Mouse (Mus musculus) intestine, embryonic 16.5 days (tissue): Measurements from ENCODE around the gene Fzr1. TPM values are rescaled to one million over a fixed set of nuclear protein-coding genes. Genes with fewer than 3 reads are reported as not detected.

ENCODE experiments used
- ATAC-seq: fragments of 200-750 bp; cut with Nextera tagmentation; 2 replicates; pipeline ENCODE4 v1.8.0; 2017; ENCODE audit warnings: moderate TSS enrichment, moderate library complexity
- H3K27ac ChIP-seq: fragments of 300-500 bp; sonication (generic); 2 replicates; pipeline ENCODE4 v1.5.1; 2014; ENCODE audit warnings: mild to moderate bottlenecking, low read length
- H3K27me3 ChIP-seq: fragments of 300-500 bp; sonication (generic); replicated peaks from 2 replicates; pipeline ENCODE4 v1.6.1; 2014; ENCODE audit warnings: low read length, control low read depth, mixed read lengths; ENCODE audit not compliant: control insufficient read depth, insufficient read depth
- H3K36me3 ChIP-seq: fragments of 300-500 bp; sonication (generic); 2 replicates; pipeline ENCODE4 v1.6.1; 2014; ENCODE audit warnings: low read length, control low read depth; ENCODE audit not compliant: control insufficient read depth, insufficient read depth
- H3K4me1 ChIP-seq: fragments of 300-500 bp; sonication (generic); 2 replicates; pipeline ENCODE4 v1.6.1; 2014; ENCODE audit warnings: low read length, control low read depth, mixed read lengths; ENCODE audit not compliant: control insufficient read depth, insufficient read depth
- H3K4me2 ChIP-seq: fragments of 300-500 bp; sonication (generic); 2 replicates; pipeline ENCODE4 v1.6.1; 2014; ENCODE audit warnings: low read depth, low read length, control low read depth
- H3K4me3 ChIP-seq: fragments of 300-500 bp; sonication (generic); 2 replicates; pipeline ENCODE4 v1.5.1; 2014; ENCODE audit warnings: mild to moderate bottlenecking, low read length
- H3K9ac ChIP-seq: fragments of 300-500 bp; sonication (generic); 2 replicates; pipeline ENCODE4 v1.6.1; 2014; ENCODE audit warnings: low read depth, low read length
- H3K9me3 ChIP-seq: fragments of 300-500 bp; sonication (generic); 2 replicates; pipeline ENCODE4 v1.6.1; 2016; ENCODE audit warnings: low read length, control low read depth; ENCODE audit not compliant: control insufficient read depth
- WGBS: fragments of 180-500 bp; shearing (Covaris S2); extraction: QIAGEN DNeasy Blood & Tissue Kit; methylation state at CpG from one replicate; pipeline ENCODE4 v1.1.7; 2014; 5-methylcytosine and 5-hydroxymethylcytosine counted together
- polyA plus RNA-seq: library from polyadenylated mRNA; unstranded; fragments of >200 nt; fragmentation: Nextera tagmentation; extraction: Ambion mirVana; gene quantifications from 2 replicates; pipeline ENCODE4 v1.2.1, GENCODE M21; 2015

Gene Fzr1
- polyA plus RNA-seq, 1 experiment from 2014 or later, result 78.7 TPM

- WGBS, result 29% methylated on average over 9 of the region's 9 CpGs
- no peak overlapping the region for H3K9ac ChIP-seq
- H3K36me3 ChIP-seq, result peaks cover 14% of the 10 kb centered on the region
- no peak overlapping the region for H3K27ac ChIP-seq
- H3K9me3 ChIP-seq, result no peaks in the 10 kb centered on the region
- no peak overlapping the region for H3K4me3 ChIP-seq
- H3K4me2 ChIP-seq, result no peak overlapping the region
- peaks cover 57% of the 10 kb centered on the region for H3K4me1 ChIP-seq
- peaks cover 4% of the 10 kb centered on the region; the same call in 1 of the 2 replicates for H3K27me3 ChIP-seq
- ATAC-seq, result no peak
Observed at GRCm38 (mm10) chr10:81404082-81404481, 25.8 kb upstream of the Fzr1 start.

- peaks cover 52% of the 10 kb centered on the region for H3K4me1 ChIP-seq
- H3K9me3 ChIP-seq, result no peaks in the 10 kb centered on the region
- no peak overlapping the region for H3K4me2 ChIP-seq
- peaks cover 14% of the 10 kb centered on the region for H3K36me3 ChIP-seq
- 60% methylated on average over 10 of the region's 10 CpGs for WGBS
- peak overlapping the region; percentile 56; the same call in 1 of the 2 replicates for H3K9ac ChIP-seq
- H3K27me3 ChIP-seq, result peaks cover 4% of the 10 kb centered on the region; the same call in 1 of the 2 replicates
- H3K27ac ChIP-seq, result no peak overlapping the region
- no peak overlapping the region for H3K4me3 ChIP-seq
- no peak for ATAC-seq
Observed at GRCm38 (mm10) chr10:81403511-81403910, 25.2 kb upstream of the Fzr1 start.

GRCm38 (mm10) chr10:81402227-81402765, 24.0 kb upstream of the Fzr1 start:
- Histone ChIP-seq H3K4me3 (0 out of 2 replicates have a peak overlapping the region, but pooled peaks have one; percentile 0), H3K4me1 (peaks cover 40% of the 10 kb centered on the region), H3K9ac (peak overlapping the region; percentile 56), H3K27me3 (peaks cover 4% of the 10 kb centered on the region; the same call in 1 of the 2 replicates), H3K4me2 (peak overlapping the region; percentile 46; the same call in 1 of the 2 replicates), H3K9me3 (no peaks in the 10 kb centered on the region), H3K27ac (peak overlapping the region; percentile 90), H3K36me3 (peaks cover 19% of the 10 kb centered on the region)
- WGBS, result 31% methylated on average over 7 of the region's 7 CpGs
- no peak for ATAC-seq

DNA sequence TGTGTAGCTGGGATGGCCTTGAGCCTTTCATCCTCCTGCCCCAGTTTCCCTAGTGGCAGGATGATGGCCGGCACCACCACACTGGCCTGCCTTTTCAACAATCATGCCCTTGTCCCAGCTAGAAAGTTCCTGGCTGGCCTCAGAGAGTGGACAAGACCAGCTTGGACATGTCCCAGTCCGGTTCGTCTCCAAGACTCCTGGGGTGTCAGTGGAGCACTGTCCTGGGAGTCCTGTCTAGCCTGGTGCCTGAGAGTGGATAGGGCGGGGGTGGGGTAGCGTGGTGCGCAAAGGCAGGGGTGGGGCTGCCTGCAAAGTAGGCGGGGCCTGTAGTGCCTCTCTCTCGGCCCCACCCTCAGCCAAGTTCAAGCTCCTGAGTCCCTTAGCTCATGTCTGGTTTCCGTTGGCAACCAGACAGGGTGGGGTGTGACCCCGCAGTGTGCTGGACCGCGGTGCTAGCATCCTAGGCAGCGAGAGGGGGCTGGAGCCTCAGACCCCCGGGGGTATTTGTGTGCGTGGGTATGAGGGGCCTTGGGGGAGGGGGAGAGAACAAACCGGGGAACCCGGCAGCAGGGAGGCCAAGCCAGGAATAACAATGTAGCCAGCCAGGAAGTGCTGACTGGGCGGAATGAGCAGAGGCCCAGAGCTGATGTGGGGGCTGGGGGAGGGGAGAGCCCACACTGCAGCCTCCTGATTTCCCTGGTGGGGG, 23.4 kb upstream of the Fzr1 start:
- peaks cover 20% of the 10 kb centered on the region for H3K36me3 ChIP-seq
- peak overlapping the region; percentile 56 for H3K9ac ChIP-seq

DNA sequence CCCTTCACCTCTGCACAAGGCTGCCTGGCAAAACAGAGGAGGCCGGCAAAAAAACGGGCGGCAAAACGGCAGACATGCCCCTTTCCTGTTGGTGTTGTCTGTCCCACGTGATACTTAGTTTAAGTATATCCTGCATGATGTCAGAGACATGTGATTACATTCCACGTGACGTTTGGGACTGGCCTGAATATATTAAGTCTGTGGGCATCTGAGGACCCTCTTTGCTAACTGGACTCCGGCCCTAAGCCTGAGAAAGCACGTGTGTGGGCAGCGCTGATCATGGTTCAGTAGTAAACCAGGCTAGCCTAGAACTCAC, 22.8 kb upstream of the Fzr1 start:
- H3K9me3 ChIP-seq, result no peaks in the 10 kb centered on the region
- H3K9ac ChIP-seq, result peak overlapping the region; percentile 56
- H3K27me3 ChIP-seq, result no peaks in the 10 kb centered on the region; the same call in 1 of the 2 replicates
- peaks cover 19% of the 10 kb centered on the region for H3K36me3 ChIP-seq
- no peak for ATAC-seq
- H3K4me2 ChIP-seq, result no peak overlapping the region
- peak overlapping the region; percentile 90 for H3K27ac ChIP-seq
- WGBS, result 34% methylated on average over 10 of the region's 10 CpGs
- H3K4me3 ChIP-seq, result no peak overlapping the region
- peaks cover 31% of the 10 kb centered on the region for H3K4me1 ChIP-seq

More for the DNA sequence above, 23.4 kb upstream of the Fzr1 start:
- ATAC-seq, result peak; percentile 84
- Histone ChIP-seq H3K4me2 (peak overlapping the region; percentile 46; the same call in 1 of the 2 replicates), H3K4me1 (peaks cover 34% of the 10 kb centered on the region), H3K27me3 (peaks cover under 1% of the 10 kb centered on the region; the same call in 1 of the 2 replicates), H3K27ac (peak overlapping the region; percentile 90), H3K4me3 (peak overlapping the region; percentile 30), H3K9me3 (no peaks in the 10 kb centered on the region)
- 9% methylated on average over 18 of the region's 18 CpGs for WGBS

DNA sequence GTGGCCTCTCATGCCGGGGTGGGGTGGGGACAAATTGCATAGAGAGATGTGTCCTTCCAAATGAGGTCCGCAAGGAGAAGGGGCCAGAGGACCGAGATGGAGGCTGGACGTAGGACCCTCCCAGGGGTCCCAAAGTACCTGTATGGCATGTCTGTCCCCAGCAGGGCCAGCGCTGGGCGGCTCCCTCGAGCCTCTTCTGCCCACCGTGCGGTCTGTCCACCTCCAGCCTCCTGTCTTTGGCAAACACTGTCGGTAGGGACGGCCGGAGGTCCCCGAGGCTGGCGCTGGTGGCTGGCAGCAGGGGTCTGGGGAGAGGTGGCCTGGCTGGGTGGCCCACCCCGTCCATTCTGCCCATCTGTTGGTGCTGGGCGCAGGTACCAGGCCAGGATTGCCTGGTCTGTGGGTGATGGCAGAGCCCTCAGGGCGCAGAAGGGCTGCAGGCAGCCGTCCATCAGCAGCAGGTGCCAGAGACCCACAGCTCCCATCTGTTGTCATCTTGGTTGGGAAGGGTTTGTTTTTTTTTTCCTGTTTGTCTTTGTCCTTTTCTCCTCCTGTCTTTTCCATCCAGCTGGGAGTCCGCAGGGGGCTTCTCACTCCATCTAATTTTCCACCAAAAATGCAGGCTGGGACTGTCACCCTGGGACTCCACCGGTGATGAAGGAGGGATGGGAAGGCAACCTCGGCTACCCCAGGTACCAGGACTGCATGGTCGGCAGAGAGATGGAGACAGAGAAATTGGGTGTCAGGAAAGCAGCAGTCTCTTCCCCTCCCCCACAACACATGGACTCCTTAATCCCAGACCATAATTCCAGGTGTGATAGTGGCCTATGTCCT, 22.3 kb upstream of the Fzr1 start:
- H3K4me2 ChIP-seq, result no peak overlapping the region
- no peak for ATAC-seq
- H3K27ac ChIP-seq, result peak overlapping the region; percentile 90; the same call in 1 of the 2 replicates
- H3K9ac ChIP-seq, result peak overlapping the region; percentile 56; the same call in 1 of the 2 replicates
- WGBS, result 65% methylated on average over 22 of the region's 22 CpGs
- H3K4me1 ChIP-seq, result peaks cover 31% of the 10 kb centered on the region
- peaks cover 14% of the 10 kb centered on the region for H3K36me3 ChIP-seq
- 0 out of 2 replicates have a peak overlapping the region, but pooled peaks have one; percentile 9 for H3K4me3 ChIP-seq
- no peaks in the 10 kb centered on the region for H3K9me3 ChIP-seq
- no peaks in the 10 kb centered on the region for H3K27me3 ChIP-seq

GRCm38 (mm10) chr10:81399798-81400308, 21.5 kb upstream of the Fzr1 start:
- Histone ChIP-seq H3K9ac (peak overlapping the region; percentile 14; the same call in 1 of the 2 replicates), H3K27ac (no peak overlapping the region), H3K4me1 (peaks cover 31% of the 10 kb centered on the region), H3K9me3 (no peaks in the 10 kb centered on the region), H3K36me3 (peaks cover 10% of the 10 kb centered on the region; the same call in 1 of the 2 replicates), H3K27me3 (no peaks in the 10 kb centered on the region), H3K4me2 (no peak overlapping the region), H3K4me3 (no peak overlapping the region)
- ATAC-seq, result no peak
- WGBS, result 79% methylated on average over 18 of the region's 18 CpGs

DNA sequence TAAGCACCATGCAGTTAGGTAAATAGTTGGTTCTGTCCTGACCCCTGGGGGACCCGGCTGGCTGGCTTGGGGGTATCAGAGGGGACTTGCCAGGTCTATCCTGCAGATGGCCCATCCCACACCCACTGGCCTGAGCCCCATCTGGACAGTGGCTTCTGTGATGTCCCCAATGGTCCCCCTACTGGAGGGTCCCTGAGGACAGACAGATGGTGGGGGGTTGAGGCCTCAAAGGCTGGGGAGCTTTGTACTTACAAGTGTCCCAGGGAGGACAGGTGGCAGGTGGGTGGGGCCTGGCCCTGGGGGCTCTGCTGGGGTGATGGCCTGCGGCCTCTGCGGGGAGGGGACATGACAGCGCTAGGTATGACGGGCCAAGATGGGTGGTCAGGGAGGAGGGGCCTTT, 21.0 kb upstream of the Fzr1 start:
- no peak for ATAC-seq
- peaks cover 31% of the 10 kb centered on the region for H3K4me1 ChIP-seq
- no peak overlapping the region for H3K4me3 ChIP-seq
- H3K27ac ChIP-seq, result no peak overlapping the region
- H3K9me3 ChIP-seq, result no peaks in the 10 kb centered on the region
- H3K4me2 ChIP-seq, result no peak overlapping the region
- no peak overlapping the region for H3K9ac ChIP-seq
- no peaks in the 10 kb centered on the region for H3K27me3 ChIP-seq
- 74% methylated on average over 5 of the region's 5 CpGs for WGBS
- H3K36me3 ChIP-seq, result peaks cover 10% of the 10 kb centered on the region; the same call in 1 of the 2 replicates

DNA sequence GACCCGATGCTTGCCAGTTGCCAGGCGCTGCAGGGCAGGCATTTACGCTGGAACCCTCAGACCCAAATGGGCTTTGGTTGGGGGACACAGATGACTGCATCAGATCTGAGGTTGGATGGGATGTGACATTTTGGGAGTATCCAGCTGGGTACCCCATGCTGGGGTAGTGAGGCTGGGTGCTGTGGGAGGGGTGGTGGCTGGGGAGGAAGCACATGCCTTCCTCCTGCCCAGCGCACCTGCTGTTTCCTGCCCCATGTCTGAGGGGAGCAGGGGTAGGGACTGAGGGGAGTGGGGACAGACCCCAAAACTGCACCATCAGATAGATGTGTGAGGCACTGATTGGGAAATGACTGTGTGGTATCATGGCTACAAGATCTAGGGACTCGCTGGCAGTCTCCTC, 18.4 kb upstream of the Fzr1 start:
- no peak overlapping the region for H3K4me3 ChIP-seq
- WGBS, result 81% methylated on average over 5 of the region's 5 CpGs
- peaks cover 10% of the 10 kb centered on the region; the same call in 1 of the 2 replicates for H3K36me3 ChIP-seq
- no peak overlapping the region for H3K27ac ChIP-seq
- no peak overlapping the region for H3K4me2 ChIP-seq
- H3K4me1 ChIP-seq, result peaks cover 27% of the 10 kb centered on the region
- ATAC-seq, result no peak
- no peaks in the 10 kb centered on the region for H3K27me3 ChIP-seq
- no peaks in the 10 kb centered on the region for H3K9me3 ChIP-seq
- H3K9ac ChIP-seq, result no peak overlapping the region
